Mouse (Mus musculus) G1E-ER4 (cell line): ENCODE results near the gene Phospho1. TPM values are rescaled to one million over a fixed set of nuclear protein-coding genes. Genes with fewer than 3 reads are reported as not detected.

ENCODE experiments used
- GATA1 ChIP-seq: IDR thresholded peaks from one replicate; pipeline ENCODE4 v1.8.0; 2012; ENCODE audit warnings: low read length, inconsistent platforms
- polyA plus RNA-seq: library from polyadenylated mRNA; stranded (reverse); fragments of >175 nt; gene quantifications from 2 replicates; pipeline ENCODE4 v1.2.3, GENCODE M21; 2012

The Phospho1 gene
- polyA plus RNA-seq, 1 experiment, result 284 TPM

DNA sequence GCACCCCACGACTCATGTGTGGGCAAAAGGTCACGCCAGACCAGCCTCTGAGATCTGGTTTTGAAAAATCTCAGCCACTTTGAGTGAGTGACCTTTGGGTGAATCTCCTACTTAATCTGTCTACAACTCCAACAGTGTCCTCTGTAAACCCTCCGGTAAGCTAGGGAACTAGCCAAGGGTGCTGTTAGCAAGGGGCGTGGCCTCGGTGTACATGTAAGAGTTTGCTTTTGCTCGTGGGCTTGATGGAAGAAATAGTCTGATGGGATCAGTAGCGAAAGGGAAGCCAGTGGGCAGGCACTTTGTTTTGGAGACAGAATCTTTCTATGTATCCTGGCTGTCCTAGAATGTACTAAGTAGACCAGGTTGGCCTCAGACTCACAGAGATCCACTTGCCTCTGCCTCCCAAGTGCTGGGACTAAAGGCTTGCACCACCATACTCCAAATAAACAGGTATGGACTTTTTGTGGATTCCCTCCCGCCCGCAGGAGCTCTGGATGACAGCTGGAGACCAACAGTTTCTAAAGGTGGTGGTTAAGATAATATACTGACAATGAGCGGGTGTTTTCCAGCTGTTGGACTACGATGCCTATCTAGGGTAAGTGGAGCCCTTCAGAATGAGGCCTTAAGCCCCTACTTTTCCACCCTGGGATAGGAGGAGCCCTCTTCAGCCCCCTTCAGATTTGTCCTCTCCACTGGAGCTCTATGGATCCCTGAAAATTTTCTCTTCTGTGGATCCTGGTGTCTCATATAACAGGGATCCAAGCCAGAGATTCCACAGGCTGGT lies 4.1 kb downstream of the Phospho1 start:
- no peak for TF ChIP-seq GATA1

DNA sequence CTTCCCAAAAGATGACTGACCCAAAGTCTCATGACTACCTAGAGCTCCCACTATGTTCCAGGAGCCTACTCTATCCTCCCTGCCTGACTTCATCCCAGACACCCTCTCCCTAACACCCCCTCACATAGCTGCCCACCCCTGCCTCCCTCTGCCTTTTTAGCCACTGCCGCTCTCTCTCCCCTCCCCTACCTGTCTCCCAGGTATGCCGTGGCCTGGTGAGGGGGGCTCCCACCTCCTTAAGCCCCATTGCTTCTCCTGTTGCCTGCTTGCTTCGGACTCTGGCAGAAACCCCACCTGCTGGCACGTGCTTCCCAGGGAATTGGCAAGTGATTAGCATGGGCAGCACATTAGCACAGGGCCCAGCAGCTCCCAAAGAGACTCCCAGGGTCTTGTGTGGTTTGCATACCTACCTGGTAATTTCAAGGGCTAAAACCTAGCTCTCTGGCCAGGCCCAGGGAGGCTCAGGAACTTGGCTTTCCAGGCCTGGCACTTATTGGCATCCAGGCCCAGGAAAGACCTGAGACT lies 5.3 kb downstream of the Phospho1 start:
- TF ChIP-seq GATA1, result no peak

DNA sequence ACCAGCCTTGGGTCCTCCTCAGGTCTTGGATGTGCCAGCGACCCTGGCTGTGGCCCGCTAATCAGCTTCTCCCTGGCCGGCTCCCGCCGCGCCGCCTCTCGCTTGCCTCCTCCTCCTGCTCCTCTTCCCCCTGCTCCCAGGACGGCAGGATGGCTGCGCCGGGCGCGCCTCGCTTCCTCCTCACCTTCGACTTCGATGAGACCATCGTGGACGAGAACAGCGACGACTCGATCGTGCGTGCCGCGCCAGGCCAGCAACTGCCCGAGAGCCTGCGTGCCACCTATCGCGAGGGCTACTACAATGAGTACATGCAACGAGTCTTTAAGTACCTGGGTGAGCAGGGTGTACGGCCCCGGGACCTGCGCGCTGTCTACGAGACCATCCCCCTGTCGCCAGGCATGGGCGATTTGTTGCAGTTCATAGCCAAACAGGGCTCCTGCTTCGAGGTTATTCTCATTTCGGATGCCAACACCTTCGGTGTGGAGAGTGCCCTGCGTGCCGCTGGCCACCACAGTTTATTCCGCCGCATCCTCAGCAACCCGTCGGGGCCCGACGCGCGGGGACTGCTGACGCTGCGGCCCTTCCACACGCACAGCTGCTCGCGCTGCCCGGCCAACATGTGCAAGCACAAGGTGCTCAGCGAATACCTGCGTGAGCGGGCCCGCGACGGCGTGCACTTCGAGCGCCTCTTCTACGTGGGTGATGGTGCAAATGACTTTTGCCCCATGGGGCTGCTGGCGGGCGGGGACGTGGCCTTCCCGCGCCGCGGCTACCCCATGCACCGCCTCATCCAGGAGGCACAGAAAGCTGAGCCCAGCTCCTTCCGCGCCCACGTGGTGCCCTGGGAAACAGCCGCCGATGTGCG lies 6.3 kb downstream of the Phospho1 start:
- no peak for TF ChIP-seq GATA1

DNA sequence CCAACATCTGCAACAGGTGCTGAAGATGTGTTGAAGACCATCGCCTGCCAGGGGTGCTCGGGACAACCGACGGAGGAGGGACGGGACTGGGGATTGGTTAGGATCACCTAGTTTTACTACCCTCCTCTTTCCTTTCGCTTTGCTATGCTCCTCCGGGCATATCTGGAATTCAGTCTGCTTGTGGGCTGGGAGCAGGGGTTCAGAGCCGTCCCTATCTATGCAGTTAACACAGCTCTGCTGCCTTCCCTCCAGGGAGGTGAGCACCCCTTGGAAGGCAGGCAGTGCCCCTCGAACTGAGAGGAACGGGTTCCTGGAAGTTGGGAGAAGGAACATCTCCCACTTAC lies 6.9 kb downstream of the Phospho1 start:
- no peak for TF ChIP-seq GATA1

- no peak for TF ChIP-seq GATA1
Measured at GRCm38 (mm10) chr11:95831641-95832040, 7.3 kb downstream of the Phospho1 start.

GRCm38 (mm10) chr11:95832129-95833005 lies 8.1 kb downstream of the Phospho1 start:
- no peak for TF ChIP-seq GATA1

DNA sequence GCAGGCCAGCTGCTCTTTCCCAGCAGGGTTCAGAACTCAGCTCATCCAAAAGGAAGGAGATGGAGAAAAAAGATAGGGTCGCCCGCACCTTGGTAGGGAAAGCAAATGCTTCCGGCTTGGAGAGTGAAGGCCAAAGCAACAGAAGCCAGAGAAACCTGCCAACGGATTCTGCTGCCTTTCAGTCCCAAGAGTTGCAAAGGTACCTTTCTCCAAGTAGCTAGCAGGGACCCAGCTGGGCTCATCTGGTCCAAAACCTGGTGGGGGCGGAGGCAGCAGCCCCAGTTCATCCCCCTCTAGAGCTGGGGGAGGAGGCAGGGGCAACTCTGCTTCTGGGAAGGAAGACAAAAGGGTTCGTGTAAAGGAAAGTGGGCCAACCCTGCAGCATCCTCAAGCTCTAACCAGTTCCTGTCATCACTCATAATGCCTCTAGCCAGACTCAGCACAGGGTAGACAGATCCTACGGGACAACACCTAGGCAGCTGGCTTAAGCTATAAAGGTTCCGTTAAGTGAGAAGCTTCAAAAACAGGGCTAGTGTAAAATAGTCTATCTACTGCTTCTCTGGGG lies 8.8 kb downstream of the Phospho1 start:
- no peak for TF ChIP-seq GATA1

DNA sequence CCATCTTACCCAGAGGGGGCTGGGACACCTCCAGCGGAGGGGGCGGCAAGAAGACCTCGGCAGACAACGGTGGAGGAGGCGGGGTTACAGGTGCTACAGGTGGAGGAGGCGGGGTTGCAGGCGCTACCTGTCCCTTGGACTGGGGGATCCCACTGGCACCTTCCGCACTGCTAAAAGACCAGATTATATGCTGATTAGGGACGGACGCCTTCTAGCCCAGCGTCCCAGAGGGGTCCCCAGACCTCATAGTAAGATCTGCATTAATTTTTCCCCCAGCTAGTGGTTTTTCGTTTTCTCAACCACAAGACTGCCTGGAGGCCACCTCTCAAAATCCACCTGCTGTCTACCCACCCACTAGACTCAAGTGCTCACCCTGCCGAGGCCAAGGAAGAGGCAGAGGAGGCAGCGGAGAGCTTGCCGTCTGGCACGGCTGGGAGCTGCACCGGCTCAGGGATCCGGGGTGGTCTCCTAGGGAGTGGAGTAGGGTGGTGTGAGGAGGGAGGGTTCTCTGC lies 9.4 kb downstream of the Phospho1 start:
- no peak for TF ChIP-seq GATA1

- TF ChIP-seq GATA1, result no peak
Measured at GRCm38 (mm10) chr11:95834143-95834667, 9.9 kb downstream of the Phospho1 start.

DNA sequence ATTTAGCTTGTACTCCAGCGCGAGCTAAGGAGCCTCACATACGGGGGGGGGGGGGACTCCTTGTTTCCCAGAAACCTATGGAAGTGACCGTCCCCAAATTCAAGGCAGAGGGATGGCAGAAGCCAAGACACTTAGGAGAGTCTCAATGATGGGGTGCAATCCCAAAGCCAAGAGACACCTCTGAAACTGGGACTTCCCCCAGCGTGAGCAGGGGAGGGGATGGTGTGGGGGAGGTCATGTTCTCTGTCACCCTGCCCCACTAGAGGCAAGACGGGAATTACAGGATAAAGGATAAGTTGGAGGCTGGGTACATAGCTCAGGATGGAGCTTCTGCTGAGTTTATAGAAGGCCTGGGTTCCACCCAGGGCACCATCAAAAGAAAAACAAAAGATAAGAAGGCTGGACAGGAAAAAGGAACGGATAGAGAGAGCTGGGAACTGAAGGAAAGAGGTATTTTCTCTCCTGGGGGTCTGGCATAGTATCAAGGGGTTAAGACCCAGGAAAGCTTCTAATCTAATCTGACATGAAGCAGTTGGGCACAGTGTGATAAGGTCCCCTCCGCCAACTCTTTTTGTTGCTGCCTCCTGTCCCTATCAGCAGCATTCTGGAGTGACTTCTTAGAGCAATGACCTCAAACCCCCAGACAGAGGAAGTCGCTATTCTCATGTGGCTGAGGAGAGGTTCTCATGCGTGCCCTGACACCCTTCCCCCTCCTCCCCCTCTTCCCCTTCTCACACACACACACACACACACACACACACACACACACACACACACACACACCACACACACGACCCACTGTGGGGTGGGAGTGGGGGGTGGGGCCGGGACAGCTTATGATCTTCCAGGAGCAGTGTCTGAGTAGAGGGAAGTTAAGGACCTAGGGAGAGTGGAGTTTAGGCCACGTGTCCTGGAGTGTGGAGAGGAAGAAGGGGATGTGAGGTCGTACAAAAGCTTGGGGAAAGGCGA lies 10.7 kb downstream of the Phospho1 start:
- peak; percentile 92 for TF ChIP-seq GATA1

DNA sequence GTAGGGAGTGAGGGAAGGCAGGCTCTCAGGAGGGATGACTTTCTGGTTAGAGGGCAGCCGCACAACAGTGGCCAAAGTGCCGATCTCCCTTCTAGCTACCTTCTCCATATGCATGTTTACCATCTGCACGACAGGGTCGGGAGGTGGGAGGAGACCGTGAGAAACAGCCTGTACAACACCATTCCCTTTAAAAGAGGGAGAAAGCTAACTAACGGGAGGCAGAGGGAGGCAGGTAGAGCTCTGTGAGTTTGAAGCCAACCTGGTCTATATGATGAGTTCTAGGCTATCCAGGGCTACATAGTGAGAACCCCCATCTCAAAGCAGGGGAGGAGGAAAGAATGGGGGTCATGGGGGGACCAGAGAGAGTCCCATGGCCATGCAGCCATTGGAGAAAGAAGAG lies 11.5 kb downstream of the Phospho1 start:
- no peak for TF ChIP-seq GATA1

DNA sequence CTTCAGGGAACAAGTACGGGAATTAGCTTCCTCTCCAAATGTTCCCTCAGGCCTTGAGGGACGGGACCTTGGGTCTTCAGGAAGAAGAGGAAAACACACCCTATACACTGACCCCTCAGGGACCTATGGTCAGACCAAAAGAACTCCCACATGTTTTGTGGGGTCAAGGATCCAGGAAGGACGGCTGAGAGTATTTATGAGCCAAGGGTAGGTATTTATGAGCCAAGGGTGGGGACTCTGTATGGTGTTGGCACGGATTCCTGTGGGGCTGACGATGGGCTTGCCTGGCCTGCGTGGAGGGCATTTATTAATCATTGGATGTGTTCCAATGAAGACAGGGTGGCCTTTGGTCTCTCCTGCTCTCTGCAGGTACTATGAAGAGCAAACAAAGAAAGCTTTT lies 12.1 kb downstream of the Phospho1 start:
- no peak for TF ChIP-seq GATA1

DNA sequence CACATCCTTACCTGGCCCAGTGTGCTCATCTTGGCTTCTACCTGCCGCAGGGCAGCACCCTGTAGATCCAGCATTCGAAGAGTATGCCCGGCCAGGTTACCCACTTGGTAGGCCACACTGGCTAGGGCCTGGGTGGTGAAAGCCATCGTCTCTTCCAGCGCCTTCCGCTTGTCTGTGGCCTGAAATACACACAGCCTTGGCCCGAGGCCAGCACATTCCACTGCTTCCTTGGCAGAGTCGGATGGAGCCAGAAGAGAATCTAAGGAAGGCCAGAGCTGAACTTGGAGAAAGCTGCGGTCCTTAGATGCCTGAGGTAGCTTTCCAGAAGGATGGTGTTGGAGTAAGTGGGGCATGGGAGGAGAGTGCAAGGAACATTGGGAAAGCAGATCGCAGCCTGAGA lies 12.8 kb downstream of the Phospho1 start, which contains the start of gene Gngt2:
Gngt2 (plus strand) TSS at position 158 of the 400 bp plus-strand sequence.
- TF ChIP-seq GATA1, result no peak
